Mouse (Mus musculus) heart, embryonic 12.5 days (tissue): ENCODE measurements around the gene Apol6. TPM values are rescaled to one million over a fixed set of nuclear protein-coding genes. Genes with fewer than 3 reads are reported as not detected.
A peak's percentile ranks its signal among the peaks of the same experiment; 100 is the strongest.

Source experiments
- ATAC-seq: fragments of 200-750 bp; cut with Nextera tagmentation; 2 replicates; pipeline ENCODE4 v1.8.0; 2017; ENCODE audit warnings: moderate TSS enrichment, moderate library complexity; ENCODE audit not compliant: insufficient number of reproducible peaks, low FRiP score
- H3K27ac ChIP-seq: fragments of 300-500 bp; sonication (generic); 2 replicates; pipeline ENCODE4 v1.5.1; 2016; ENCODE audit warnings: mild to moderate bottlenecking, moderate library complexity; ENCODE audit not compliant: poor library complexity, severe bottlenecking
- H3K27me3 ChIP-seq: fragments of 300-500 bp; sonication (generic); replicated peaks from 2 replicates; pipeline ENCODE4 v1.6.1; 2016; ENCODE audit warnings: mild to moderate bottlenecking, moderate library complexity
- H3K36me3 ChIP-seq: fragments of 300-500 bp; sonication (generic); 2 replicates; pipeline ENCODE4 v1.6.1; 2016; ENCODE audit warnings: mild to moderate bottlenecking, moderate library complexity
- H3K4me1 ChIP-seq: fragments of 300-500 bp; sonication (generic); replicated peaks from 2 replicates; pipeline ENCODE4 v1.6.1; 2016; ENCODE audit warnings: mild to moderate bottlenecking
- H3K4me2 ChIP-seq: fragments of 300-500 bp; sonication (generic); 2 replicates; pipeline ENCODE4 v1.6.1; 2016; ENCODE audit warnings: mild to moderate bottlenecking, moderate library complexity
- H3K4me3 ChIP-seq: fragments of 300-500 bp; sonication (generic); 2 replicates; pipeline ENCODE4 v1.5.1; 2016; ENCODE audit warnings: mild to moderate bottlenecking
- H3K9ac ChIP-seq: fragments of 300-500 bp; sonication (generic); 2 replicates; pipeline ENCODE4 v1.6.1; 2016; ENCODE audit warnings: mild to moderate bottlenecking, moderate library complexity
- H3K9me3 ChIP-seq: fragments of 300-500 bp; sonication (generic); replicated peaks from 2 replicates; pipeline ENCODE4 v1.6.1; 2016; ENCODE audit warnings: mild to moderate bottlenecking, moderate library complexity
- WGBS: fragments of 180-500 bp; shearing (Covaris S2); methylation state at CpG from one replicate; pipeline ENCODE4 v1.1.7; 2016; 5-methylcytosine and 5-hydroxymethylcytosine counted together
- polyA plus RNA-seq: library from polyadenylated mRNA; unstranded; fragments of >200 nt; fragmentation: Nextera tagmentation; extraction: Ambion mirVana; gene quantifications from 2 replicates; pipeline ENCODE4 v1.2.1, GENCODE M21; 2016

Apol6 gene
- 0.36 TPM in 1 of 2 replicates, not detected in the other for polyA plus RNA-seq

DNA sequence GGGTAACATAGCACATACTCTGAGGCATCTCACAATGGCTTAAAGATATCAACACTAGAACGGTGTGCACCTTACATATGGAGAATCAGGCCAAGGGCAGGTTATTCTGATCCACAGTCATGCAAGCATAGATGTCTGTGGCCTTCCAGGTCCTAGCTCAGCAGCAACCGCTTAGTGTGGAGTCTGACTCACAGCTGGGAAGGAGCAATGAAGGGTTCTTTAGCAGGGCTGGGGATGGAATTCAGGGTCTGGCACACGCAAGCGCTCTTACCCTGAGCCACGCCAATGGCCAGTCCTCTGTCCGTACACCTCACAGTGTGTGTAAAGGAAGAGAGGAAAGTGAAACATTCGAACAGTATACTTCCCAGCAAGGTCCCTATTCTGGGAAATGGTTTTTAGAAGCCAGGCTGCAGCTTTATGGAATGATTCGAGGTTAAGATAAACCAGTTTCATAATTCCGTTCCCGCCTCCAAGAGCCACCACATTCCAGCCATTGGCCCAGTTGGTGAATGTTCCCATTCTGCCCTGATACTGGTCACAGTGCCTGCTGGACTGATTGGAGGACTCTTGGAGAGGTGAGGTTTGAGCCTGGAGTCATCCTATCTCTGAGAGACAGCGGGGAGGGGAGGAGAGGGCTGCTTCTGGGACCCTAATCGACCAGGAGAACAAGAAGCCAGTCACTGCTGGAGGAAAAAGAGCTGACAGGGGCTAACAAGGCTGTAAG lies at the start of gene Apol6:
Gene Apol6, plus strand, starts transcription at position 133 of the 724 bp plus-strand sequence.
- 0 out of 2 replicates have a peak within 1 kb of the TSS, but pooled peaks have one; percentile 31 for H3K27ac ChIP-seq
- no peak for ATAC-seq
- H3K9me3 ChIP-seq: no peaks in the 10 kb centered on the region
- no peak within 1 kb of the TSS for H3K4me2 ChIP-seq
- whole genome bisulfite sequencing: 74% methylated on average over 12 of the region's 12 CpGs
- no peaks in the 10 kb centered on the region for H3K27me3 ChIP-seq
- H3K4me1 ChIP-seq: peaks cover 37% of the 10 kb centered on the region
- no peaks in the 10 kb centered on the region for H3K36me3 ChIP-seq
- 0 out of 2 replicates have a peak within 1 kb of the TSS, but pooled peaks have one; percentile 11 for H3K9ac ChIP-seq
- H3K4me3 ChIP-seq: no peak within 1 kb of the TSS

DNA sequence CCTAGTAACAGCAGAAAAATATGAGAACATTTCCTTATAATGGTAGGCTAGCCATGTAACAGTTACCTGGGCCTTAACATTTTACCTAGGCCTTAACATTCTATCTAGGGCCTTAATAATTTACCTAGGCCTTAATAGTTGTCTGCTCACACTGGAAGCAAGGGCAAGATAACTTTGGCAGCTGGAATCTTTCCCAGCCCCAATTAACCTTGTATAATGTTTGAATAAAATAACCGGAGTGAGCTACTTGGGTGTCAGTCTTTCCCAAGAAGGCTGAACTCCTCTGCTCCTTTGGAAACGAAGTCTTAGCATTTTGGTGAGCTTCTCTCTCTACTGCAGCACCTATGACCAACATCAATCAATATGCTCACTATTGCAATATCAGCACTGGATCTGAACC lies 46.5 kb upstream of the Apol6 start:
- Histone ChIP-seq H3K27ac (no peak overlapping the region), H3K27me3 (0 out of 2 replicates have a peak, but pooled peaks cover 7% of the 10 kb centered on the region), H3K4me3 (no peak overlapping the region), H3K36me3 (no peaks in the 10 kb centered on the region), H3K4me1 (peaks cover 16% of the 10 kb centered on the region), H3K4me2 (no peak overlapping the region), H3K9ac (no peak overlapping the region), H3K9me3 (peaks cover 4% of the 10 kb centered on the region)
- WGBS: 75% methylated on average over 2 of the region's 2 CpGs
- ATAC-seq: no peak

DNA sequence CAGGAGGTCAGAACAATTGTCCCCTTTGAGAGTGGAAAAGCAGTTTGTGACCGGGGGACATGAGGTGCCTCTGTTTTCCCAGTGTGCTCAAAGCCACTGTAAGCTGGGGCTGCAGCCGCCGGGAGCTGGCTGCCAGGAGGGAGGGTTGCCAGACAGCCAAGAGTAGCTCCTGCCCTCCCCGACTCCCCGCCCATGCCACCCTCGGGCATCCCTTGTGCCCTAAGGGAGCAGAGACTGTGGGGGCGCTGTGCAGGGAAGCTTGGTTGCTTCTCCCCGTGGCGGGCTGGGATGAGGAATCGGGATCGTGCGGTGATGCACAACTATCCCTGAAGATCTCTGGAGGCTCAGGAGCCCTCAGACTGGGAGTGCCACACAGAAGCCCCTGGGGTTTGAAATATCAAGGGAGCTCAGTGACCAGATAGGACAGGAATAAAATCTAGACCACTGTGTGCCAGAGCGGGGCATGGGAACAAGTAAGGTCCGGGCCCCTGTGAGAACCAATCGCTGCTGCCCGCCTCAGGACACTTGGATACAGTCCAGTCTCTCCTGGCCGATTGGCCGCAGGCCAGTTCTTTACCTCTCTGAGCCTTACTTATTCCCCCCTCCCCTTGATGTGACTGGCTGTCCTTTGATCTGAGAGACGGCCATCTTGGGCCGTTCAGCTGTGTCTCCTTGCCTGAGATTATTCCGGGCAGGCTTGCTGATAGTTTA lies 45.5 kb upstream of the Apol6 start:
- peaks cover 4% of the 10 kb centered on the region for H3K9me3 ChIP-seq
- no peaks in the 10 kb centered on the region for H3K36me3 ChIP-seq
- peak overlapping the region; percentile 39; the same call in 1 of the 2 replicates for H3K27ac ChIP-seq
- ATAC-seq: 0 out of 2 replicates have a peak, but pooled peaks have one; percentile 39
- H3K4me2 ChIP-seq: peak overlapping the region; percentile 54
- peak overlapping the region; percentile 37; the same call in 1 of the 2 replicates for H3K9ac ChIP-seq
- peak overlapping the region; percentile 1; the same call in 1 of the 2 replicates for H3K4me3 ChIP-seq
- 0 out of 2 replicates have a peak, but pooled peaks cover 7% of the 10 kb centered on the region for H3K27me3 ChIP-seq
- peaks cover 19% of the 10 kb centered on the region for H3K4me1 ChIP-seq
- 33% methylated on average over 21 of the region's 21 CpGs for WGBS

DNA sequence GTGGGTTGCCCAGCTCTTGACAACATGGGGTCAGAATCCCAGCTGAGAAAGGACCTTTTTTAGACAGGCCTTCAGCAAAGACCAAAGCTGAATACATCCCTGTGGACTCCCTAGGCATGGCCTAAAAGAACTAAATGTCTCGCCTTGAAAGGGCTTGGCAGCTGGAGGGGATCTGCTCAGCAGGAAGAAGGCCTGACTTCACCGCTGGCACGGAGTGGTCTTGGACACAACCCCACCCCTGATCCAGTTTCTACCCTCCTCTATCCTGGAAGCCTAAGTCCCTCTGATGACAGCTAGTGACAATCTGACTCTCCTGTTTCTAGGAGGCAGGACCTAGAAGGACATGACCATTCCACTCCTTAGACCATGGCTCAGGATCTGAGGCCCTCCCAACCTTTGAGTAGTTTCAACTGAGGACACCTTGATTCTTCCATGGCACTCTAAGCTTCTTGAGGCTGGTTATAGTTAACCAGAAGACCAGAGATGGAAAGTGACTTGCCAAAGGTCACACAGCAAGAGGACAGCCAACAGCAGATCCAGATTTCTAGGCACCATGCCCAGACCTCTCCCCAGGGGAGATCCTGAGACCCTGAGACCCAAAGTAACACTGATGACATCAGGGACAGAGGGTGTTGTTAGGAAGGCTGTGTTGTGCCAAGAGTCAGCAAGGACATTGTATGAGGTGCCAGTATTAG lies 41.2 kb upstream of the Apol6 start:
- Histone ChIP-seq H3K36me3 (no peaks in the 10 kb centered on the region), H3K27me3 (0 out of 2 replicates have a peak, but pooled peaks cover 7% of the 10 kb centered on the region), H3K27ac (no peak overlapping the region), H3K4me1 (peaks cover 17% of the 10 kb centered on the region), H3K9me3 (peaks cover 4% of the 10 kb centered on the region), H3K4me3 (no peak overlapping the region), H3K4me2 (no peak overlapping the region), H3K9ac (no peak overlapping the region)
- WGBS: 80% methylated on average over 3 of the region's 3 CpGs
- no peak for ATAC-seq

DNA sequence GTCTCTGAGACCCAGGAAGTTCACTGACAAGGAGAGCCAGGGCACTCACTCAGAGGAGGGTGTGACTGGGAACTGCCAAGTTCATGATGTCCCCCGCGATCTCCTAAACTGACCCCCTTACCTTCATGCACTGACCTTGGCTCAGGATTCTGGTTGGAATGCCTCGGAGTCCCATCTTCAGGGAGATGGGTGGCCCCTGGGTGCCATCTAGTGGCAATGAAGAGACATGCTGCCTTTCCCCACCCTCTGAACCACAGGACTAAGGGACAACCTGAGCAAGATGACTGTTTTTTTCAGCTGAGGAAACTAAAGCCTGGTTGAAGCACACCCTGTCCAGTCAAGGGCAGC lies 40.7 kb upstream of the Apol6 start:
- H3K27ac ChIP-seq: no peak overlapping the region
- WGBS: 8% methylated on average over 3 of the region's 3 CpGs
- ATAC-seq: 0 out of 2 replicates have a peak, but pooled peaks have one; percentile 27

DNA sequence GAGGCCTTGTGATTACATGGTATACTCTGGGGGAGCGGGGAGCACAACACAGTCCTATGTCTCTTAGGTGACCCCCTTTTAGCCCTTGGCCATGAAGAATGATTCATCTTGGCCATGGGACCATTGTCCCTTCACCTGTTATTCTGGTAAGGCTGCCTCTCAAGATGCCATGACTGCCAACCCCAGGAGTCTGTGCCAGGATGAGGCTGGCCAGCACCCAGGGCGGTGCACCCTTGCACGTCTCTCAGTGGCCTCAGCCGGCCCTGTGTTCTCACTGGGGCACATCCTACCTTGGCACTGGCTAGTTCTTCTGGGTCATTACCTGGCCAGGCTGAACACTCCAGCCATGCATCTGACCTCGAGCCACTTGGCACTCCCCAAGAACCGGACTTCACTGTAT lies 35.7 kb upstream of the Apol6 start:
- Histone ChIP-seq H3K4me1 (peaks cover 16% of the 10 kb centered on the region), H3K9me3 (peaks cover 5% of the 10 kb centered on the region; the same call in 1 of the 2 replicates), H3K27me3 (no peaks in the 10 kb centered on the region), H3K27ac (no peak overlapping the region), H3K4me2 (no peak overlapping the region), H3K9ac (no peak overlapping the region), H3K36me3 (peaks cover 8% of the 10 kb centered on the region; the same call in 1 of the 2 replicates), H3K4me3 (no peak overlapping the region)
- WGBS: 86% methylated on average over 6 of the region's 6 CpGs
- ATAC-seq: no peak

More for the DNA sequence above, 40.7 kb upstream of the Apol6 start:
- peaks cover 4% of the 10 kb centered on the region for H3K9me3 ChIP-seq
- 0 out of 2 replicates have a peak, but pooled peaks cover 7% of the 10 kb centered on the region for H3K27me3 ChIP-seq
- H3K36me3 ChIP-seq: no peaks in the 10 kb centered on the region
- peaks cover 12% of the 10 kb centered on the region for H3K4me1 ChIP-seq
- no peak overlapping the region for H3K4me3 ChIP-seq
- no peak overlapping the region for H3K4me2 ChIP-seq
- H3K9ac ChIP-seq: no peak overlapping the region

DNA sequence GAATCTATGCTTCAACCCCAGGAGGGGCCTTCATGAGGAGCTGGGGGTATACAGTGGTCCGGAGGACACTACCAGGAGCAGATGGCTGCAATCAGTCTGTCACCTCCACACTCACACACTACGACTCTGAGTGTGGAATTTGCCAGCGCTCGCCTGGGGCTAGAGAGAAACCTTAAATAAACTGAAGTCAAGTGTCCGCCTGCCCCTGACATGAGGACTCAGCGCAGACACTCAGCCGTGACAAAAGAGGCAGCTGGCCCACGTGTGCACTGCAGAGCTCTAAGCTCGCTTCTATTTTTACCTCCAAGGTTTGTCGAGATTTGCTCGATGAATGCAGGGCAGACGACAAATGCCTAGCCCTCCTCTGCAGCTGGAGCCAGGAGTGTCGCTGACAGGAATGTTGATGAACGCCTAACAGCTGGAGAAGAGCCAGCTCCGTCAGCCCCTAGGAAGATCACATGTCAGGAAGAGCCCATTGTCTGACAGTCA lies 30.7 kb upstream of the Apol6 start:
- 10% methylated on average over 15 of the region's 15 CpGs for WGBS
- Histone ChIP-seq H3K4me2 (peak overlapping the region; percentile 61), H3K4me1 (peaks cover 64% of the 10 kb centered on the region), H3K27me3 (no peaks in the 10 kb centered on the region), H3K36me3 (peaks cover 13% of the 10 kb centered on the region; the same call in 1 of the 2 replicates), H3K27ac (peak overlapping the region; percentile 99), H3K4me3 (peak overlapping the region; percentile 29), H3K9ac (peak overlapping the region; percentile 70), H3K9me3 (peaks cover 5% of the 10 kb centered on the region; the same call in 1 of the 2 replicates)
- ATAC-seq: peak; percentile 75

DNA sequence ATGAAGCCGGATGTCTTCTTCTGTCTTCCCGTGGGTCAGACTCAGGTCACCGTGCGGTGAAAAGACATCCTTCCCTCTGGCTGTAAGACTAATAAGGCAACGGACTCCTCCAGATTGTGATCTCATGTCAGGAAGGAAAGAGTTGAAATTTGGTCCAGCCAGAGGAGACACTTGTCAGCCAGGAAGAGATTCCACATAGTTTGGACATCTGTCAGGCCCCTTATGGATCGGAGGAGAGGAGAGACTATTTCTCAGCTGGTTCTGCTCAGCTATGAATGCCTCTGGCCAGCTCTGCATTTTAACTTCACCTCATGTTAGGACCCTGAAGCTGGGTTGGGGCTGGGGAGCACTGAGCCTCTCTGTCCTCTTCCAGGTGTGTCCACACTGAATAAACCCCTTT lies 30.1 kb upstream of the Apol6 start:
- Histone ChIP-seq H3K27me3 (no peaks in the 10 kb centered on the region), H3K27ac (peak overlapping the region; percentile 99), H3K4me2 (peak overlapping the region; percentile 61), H3K36me3 (peaks cover 13% of the 10 kb centered on the region; the same call in 1 of the 2 replicates), H3K9me3 (peaks cover 5% of the 10 kb centered on the region; the same call in 1 of the 2 replicates), H3K9ac (peak overlapping the region; percentile 69), H3K4me3 (0 out of 2 replicates have a peak overlapping the region, but pooled peaks have one; percentile 3), H3K4me1 (peaks cover 71% of the 10 kb centered on the region)
- WGBS: 25% methylated on average over 6 of the region's 6 CpGs
- no peak for ATAC-seq

DNA sequence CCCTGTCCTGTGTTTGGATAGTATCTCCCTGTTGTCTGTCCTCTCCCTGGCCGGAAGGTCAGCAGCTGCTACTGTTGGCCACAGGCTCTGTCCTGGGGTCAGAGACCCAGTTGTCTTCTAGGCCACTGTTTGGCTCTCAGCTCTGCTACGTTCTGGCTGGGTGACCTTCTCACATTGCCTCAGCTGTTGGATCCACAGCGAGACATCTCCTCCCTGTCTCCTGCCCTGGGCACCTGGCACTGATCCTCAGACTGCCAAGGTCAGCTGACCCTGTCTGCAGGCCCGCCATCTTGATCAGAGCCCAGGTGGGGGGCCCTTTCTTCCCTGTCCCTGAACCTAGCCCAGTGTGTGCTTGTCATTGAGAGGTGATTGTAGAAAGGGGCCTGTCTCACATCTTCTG lies 29.5 kb upstream of the Apol6 start:
- peak overlapping the region; percentile 69 for H3K9ac ChIP-seq
- no peak overlapping the region for H3K4me3 ChIP-seq
- peaks cover 76% of the 10 kb centered on the region for H3K4me1 ChIP-seq
- ATAC-seq: no peak
- H3K36me3 ChIP-seq: peaks cover 13% of the 10 kb centered on the region; the same call in 1 of the 2 replicates
- H3K9me3 ChIP-seq: peaks cover 5% of the 10 kb centered on the region; the same call in 1 of the 2 replicates
- 48% methylated on average over 4 of the region's 4 CpGs for WGBS
- peak overlapping the region; percentile 61 for H3K4me2 ChIP-seq
- H3K27ac ChIP-seq: peak overlapping the region; percentile 99
- H3K27me3 ChIP-seq: no peaks in the 10 kb centered on the region

DNA sequence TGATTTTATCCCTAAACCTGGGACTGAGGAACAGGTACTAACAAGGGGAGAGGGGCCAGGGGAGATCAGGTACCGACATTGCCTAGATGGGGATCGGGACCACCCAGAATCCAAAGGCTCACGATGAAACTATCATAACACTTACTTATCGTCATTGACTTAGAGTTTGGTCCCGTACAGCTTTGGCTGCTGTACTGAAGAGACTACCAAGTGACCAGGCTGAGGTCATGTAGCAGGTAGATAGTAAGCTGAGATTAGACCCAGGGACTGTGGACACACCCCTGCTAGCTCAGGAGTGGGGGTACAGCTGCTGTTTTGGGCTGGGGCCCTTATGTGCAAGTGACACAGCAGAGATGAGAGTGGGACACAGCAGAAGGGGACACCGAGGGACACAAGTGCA lies 28.0 kb upstream of the Apol6 start:
- no peak for ATAC-seq
- peaks cover 92% of the 10 kb centered on the region for H3K4me1 ChIP-seq
- no peak overlapping the region for H3K4me2 ChIP-seq
- WGBS: 84% methylated on average over 6 of the region's 6 CpGs
- no peak overlapping the region for H3K4me3 ChIP-seq
- peaks cover 6% of the 10 kb centered on the region; the same call in 1 of the 2 replicates for H3K36me3 ChIP-seq
- no peak overlapping the region for H3K9ac ChIP-seq
- no peak overlapping the region for H3K27ac ChIP-seq
- H3K9me3 ChIP-seq: no peaks in the 10 kb centered on the region
- no peaks in the 10 kb centered on the region for H3K27me3 ChIP-seq
